Mouse (Mus musculus) kidney, adult 2 months (tissue): ENCODE measurements around the gene Mmp25.

Source experiments
- CTCF ChIP-seq: fragments of 200-500 bp; conservative IDR thresholded peaks from 2 replicates; pipeline ENCODE4 v1.5.1; 2011; ENCODE audit warnings: low read depth, mild to moderate bottlenecking, control low read depth, low read length, moderate library complexity, mixed read lengths; ENCODE audit not compliant: insufficient read depth, insufficient read length
- POLR2A ChIP-seq: fragments of 200-500 bp; IDR thresholded peaks from one replicate; pipeline ENCODE4 v1.6.1; 2011; ENCODE audit warnings: low read depth, low read length, control low read depth

DNA sequence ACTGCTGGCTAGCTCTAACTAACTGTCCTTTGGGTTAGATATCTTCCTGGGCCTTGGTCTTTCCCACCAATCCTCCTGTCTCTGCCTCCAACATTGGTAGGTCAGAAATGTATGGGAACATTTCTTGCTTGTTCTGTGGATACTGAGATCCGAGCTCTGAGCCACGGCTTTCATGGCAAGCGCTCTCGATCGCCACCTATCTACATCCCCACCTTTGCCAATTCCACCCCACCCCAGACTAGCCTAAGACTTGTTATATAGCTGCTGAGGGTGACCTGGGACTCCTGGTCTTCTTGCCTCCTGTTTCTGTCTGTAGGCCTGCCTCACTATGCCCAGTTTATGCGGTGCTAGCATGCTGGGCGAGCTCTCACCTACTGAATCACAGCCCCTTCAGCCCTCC is 40.7 kb downstream of the Mmp25 start:
- TF ChIP-seq POLR2A (no peak), CTCF (no peak)
